Mouse (Mus musculus) right cerebral cortex, postnatal 36 days (tissue): Measurements from ENCODE around the gene Trp73.
A peak's percentile ranks its signal among the peaks of the same experiment; 100 is the strongest.

Experiments
- DNase-seq, 2 experiments: peaks; one replicate each; pipeline ENCODE4 v3.0.0; 2022; ENCODE audit warnings: low spot score in 2 of 2, mixed read lengths in 1 of 2

Trp73 gene

GRCm38 (mm10) chr4:154140182-154140212 is at the start of gene Trp73:
Gene Trp73, minus strand, starts transcription at chr4:154140208.
- DNase-seq, result no peak

DNA sequence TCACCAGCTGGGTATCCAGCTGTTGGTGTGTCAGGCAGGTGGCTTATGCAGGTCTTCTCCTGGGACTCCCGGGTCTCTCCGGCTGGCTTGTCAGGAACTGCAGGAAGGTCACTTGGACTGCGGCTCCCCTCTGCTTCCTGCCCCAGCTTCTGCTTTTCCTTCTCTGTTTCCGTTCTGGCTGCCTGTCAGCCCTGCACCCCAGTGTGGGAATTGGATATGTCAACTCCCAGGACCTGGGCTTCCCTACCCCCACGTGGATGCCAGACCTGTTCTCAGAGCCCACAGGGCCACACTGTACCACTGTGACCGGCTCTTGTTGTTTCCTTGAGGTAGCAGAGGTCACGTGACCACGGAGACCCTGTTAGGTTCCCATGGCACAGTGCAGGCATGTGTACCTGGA is 48.9 kb upstream of the Trp73 start:
- no peak for DNase-seq

- no peak for DNase-seq
These were observed 46.1 kb upstream of the Trp73 start for GRCm38 (mm10) chr4:154186002-154186537.

DNA sequence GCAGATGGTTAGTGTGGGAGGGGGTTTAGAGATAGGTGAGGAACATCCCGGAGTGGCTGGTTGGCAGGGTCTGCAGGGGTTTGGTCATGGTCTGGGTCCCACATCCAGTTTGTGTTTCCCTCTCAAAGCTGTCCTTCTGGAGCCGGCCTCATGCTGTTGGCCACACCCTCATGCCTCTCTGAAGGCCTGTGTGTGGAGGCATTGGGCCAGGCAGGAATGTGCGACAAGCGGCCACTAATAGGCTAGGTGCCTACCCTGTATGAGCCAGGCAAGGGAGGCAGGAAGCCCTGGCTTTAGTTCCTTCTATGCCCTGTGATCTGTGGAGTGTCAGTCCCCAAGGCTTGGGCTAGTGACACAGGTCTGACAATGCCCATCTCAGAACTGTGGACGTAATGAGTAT is 45.0 kb upstream of the Trp73 start:
- DNase-seq, result no peak

GRCm38 (mm10) chr4:154183566-154183965 is 43.6 kb upstream of the Trp73 start:
- DNase-seq, result no peak

DNA sequence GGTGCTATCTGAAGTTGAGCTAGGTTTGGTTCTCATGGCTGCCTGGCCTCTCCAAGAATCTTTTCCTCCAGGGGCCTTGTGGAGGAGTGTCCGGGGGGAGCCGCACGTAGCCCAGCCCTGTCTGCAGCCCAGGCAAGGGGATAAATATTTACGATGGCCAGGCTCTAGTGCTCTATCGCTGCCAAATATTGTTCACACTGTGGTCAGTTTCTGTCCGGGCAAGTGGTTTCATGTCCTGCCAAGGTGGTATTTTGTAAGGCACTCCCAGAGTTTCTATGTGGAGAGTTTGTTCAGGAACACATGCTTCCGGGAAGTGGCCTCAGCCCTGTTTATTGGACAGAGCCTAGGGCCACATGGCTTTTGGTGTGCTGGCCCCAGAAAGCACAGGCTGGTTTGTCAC is 41.0 kb upstream of the Trp73 start:
- DNase-seq, result no peak

DNA sequence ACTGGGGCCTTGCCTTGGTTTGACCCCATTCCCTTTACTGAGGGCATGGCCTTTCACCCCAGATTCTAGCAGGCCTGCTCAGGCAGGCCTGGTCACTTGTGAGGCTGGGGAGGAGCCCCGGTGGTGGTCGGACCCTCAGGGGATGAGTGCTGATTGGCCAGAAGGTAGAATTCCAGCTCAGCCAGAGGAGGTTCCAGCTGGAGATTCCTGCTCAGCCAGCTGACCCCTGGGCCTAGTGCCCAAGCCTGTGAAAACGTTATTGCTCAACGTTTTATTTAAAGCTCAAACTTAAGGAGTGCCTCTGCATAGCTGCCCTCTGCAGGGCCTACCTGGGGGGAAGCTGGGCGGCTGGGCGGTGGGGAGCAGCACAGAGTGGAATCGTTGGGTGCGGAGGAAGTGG is 37.2 kb upstream of the Trp73 start:
- DNase-seq, result no peak

GRCm38 (mm10) chr4:154171931-154172604 is 32.1 kb upstream of the Trp73 start:
- DNase-seq, result no peak

- no peak for DNase-seq
These were observed 31.3 kb upstream of the Trp73 start for GRCm38 (mm10) chr4:154171151-154171930.

DNA sequence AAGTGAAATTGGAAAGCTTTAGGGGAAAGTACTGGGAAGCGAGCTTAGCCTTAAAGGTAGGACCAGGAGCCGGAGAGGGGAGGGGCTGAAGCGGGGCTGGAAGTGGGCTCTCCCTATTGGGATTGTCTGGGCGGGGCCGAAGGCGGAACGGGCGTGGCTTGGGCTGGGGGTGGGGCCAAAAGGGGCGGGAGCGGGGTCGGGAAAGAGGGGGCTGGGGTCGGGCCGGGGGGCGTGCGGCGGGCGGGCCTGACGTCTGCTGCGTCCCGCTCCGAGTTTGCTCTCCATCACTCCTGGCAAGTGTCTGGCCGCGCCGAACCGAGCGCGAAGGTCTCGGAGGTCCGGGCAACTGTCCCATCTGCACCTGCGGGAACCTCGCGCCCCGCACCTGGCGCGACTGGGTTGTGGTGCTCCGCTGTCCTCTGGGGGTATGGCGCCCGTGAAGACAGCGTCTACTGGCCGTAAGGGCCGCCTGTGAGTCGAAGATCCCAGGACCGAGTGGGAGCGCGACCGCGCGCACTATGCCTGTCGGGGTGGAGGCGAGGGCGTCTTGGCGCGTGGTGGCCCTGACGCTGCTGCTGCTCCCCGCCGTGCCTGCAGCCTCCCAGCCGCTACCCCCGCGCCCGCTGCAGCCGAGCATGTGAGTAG is 30.6 kb upstream of the Trp73 start, which contains the start of gene Megf6:
Gene Megf6 (plus strand): TSS at position 225 of the 645 bp plus-strand sequence.
- no peak for DNase-seq

- DNase-seq, result no peak
These were observed 30.0 kb upstream of the Trp73 start for GRCm38 (mm10) chr4:154170021-154170420.

DNA sequence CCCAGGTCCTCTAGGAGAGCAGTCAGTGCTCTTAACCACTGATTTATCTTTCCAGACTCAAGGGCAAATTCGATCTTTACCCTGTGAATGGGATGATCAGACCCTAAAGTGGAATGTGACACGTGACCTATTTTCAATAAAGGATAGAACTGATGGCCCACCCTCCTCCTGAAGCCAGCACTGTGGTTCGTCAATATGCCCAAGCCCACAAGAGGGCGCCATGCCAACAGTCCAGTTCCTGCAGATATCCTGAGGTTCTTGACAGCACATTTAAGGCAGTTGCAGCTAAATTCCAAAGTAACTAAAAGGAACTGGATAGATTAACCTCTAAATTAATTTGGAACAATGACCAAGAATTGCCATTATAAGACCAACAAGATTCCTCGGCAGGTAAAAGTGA is 27.0 kb upstream of the Trp73 start:
- DNase-seq, result no peak

- DNase-seq, result no peak
These were observed 23.3 kb upstream of the Trp73 start for GRCm38 (mm10) chr4:154163296-154163695.

DNA sequence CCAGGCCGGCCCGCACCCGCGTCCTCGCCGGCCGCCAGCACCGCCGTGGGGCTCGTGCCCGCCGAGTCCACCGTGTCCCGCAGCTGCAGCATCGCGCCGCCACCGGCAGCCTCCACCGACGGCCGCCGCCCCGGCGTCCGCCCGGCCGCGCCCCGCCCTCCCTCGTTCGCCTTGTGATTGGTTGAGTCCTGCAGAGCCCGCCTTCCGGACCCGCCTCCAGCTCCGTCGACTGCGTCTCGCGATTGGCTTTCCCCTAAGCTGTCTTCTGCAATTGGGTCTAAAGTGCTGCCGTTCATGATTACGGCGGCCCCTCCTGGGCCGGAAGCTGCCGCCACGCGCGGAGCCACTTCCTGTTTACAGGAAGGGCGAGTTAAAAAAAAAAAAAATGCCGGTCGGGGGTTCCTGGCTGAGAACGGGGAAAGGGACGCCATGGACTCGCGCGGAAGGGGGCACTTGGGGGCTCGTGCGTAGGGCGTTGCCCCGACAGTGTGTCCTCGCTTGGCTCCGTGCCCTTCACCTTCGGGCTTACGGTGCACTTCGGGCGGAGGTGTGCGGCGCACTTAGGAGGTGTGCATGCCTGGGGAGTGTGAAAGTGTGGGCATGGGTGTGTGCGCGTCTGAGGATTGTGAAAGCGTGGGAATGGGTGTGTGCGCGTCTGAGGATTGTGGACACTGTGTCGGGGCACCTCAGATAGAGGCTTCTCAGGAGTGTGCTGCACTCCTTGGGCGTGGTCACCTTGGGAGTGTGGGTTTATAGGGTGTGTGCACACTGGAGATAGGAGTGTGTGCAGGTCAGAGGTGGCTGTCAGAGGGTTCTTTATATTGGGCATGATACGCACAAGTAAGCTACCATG is 20.8 kb upstream of the Trp73 start, which contains the start of gene Tprgl:
Gene Tprgl (minus strand): TSS at position 129 of the 853 bp plus-strand sequence.
- DNase-seq, result peak; percentile 96

DNA sequence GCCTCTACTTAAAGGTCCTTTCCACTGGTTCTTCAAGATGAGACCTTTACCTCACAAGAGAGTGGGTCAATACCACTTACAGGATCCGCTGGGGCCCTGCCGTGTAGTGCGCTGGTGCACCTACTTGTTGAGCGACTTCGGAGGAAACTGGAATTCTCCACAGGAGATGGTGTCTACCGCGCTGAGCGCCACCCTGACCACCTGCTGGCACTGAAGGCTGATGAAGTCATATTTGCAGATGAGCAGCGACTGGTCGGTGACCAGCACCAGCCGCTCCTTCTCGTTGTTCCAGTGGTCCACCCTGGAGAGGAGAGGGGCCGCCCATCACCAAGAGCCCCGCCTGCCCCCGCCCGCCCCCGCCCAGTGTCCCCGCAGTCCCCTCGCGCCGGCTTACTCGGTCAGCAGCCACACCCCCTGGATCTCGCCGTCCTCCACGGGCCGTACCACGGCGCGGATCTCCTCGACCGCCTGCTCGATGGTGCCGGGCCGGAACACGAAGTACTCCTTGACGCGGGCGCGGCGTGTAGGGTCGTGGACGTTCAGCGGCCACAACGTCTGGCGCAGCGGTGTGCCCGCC is 20.0 kb upstream of the Trp73 start:
- no peak for DNase-seq

DNA sequence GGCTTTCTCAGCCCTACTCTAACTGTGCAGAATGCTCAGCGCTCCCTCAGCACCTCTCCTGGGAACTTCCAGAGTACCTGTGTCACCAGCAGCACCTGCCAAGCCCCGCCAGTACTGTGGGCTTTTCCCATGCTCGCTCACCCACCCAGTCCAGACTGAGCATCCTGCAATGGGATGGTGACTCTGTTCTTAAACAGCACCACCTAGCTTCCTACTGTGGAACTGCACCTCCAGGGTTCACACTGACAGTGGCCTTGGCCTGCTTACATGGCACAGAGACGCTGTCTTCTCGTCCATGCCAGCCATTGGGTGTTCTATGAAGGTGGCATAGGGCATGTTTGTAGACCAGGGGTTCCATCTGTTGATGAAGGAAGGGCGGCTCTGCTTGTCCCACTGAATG is 19.0 kb upstream of the Trp73 start:
- peak; percentile 58 to 70 for DNase-seq

GRCm38 (mm10) chr4:154157970-154158662 is 18.1 kb upstream of the Trp73 start:
- DNase-seq, result peak in 1 of 2 experiments; percentile 58

DNA sequence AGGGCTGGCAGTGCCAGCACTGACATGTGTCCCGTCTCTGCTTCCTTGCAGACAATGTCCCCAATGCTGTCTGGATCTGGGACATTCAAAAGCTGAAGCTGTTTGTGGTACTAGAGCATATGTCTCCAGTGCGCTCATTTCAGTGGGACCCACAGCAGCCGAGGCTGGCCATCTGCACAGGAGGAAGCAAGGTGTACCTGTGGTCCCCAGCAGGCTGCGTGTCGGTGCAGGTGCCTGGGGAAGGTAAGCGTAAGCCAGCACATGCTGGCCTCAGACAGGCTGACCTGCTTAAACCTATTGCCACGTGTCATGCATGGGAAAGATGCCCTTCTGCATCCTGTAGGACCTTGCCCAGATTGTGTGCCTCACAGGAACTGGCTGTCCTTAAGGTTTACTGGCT is 16.0 kb upstream of the Trp73 start:
- DNase-seq, result no peak

DNA sequence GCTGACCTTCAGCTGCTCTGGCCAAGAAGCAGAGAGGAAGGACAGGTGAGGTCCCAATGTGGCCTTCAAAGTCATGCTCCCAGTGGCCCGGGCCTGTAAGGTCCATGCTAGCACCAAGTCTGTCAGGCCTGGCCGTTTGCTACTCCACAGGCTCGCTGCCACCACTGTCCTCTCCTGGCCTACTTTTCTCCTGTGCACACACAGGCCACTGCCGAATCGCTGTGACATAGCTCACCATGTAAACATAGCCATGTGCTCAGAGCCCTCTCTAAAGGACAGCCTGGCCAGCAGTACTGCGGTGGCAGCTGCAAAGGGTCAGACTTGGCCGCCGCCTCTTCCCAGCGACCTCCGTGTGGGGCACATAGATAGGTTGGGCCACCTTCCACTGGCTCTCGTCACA is 14.1 kb upstream of the Trp73 start:
- DNase-seq, result no peak

GRCm38 (mm10) chr4:154146342-154146741 is 6.3 kb upstream of the Trp73 start:
- DNase-seq, result no peak

- DNase-seq, result no peak
These were observed 4.7 kb upstream of the Trp73 start for GRCm38 (mm10) chr4:154144712-154145111.
